Mouse (Mus musculus) liver, embryonic 11.5 days (tissue): ENCODE data around the gene Arl5a. TPM values are rescaled to one million over a fixed set of nuclear protein-coding genes. Genes with fewer than 3 reads are reported as not detected.

Experiments used
- ATAC-seq: fragments of 200-750 bp; cut with Nextera tagmentation; replicated peaks from 2 replicates; pipeline ENCODE4 v1.8.0; 2017; ENCODE audit warnings: moderate number of reproducible peaks, mild to moderate bottlenecking, moderate TSS enrichment, moderate library complexity; ENCODE audit not compliant: low FRiP score
- DNase-seq: peaks from one replicate; pipeline ENCODE4 v3.0.0-alpha.2; 2017; ENCODE audit warnings: low spot score
- H3K27ac ChIP-seq: fragments of 300-500 bp; sonication (generic); 2 replicates; pipeline ENCODE4 v1.5.1; 2014; ENCODE audit warnings: mild to moderate bottlenecking, low read depth, low read length, control low read depth
- H3K27me3 ChIP-seq: fragments of 300-500 bp; sonication (generic); replicated peaks from 2 replicates; pipeline ENCODE4 v1.6.1; 2014; ENCODE audit warnings: low read length, mixed read lengths; ENCODE audit not compliant: control insufficient read depth, insufficient read depth
- H3K36me3 ChIP-seq: fragments of 300-500 bp; sonication (generic); 2 replicates; pipeline ENCODE4 v1.6.1; 2014; ENCODE audit warnings: mild to moderate bottlenecking, low read length, moderate library complexity, mixed read lengths; ENCODE audit not compliant: control insufficient read depth, insufficient read depth
- H3K4me1 ChIP-seq: fragments of 300-500 bp; sonication (generic); replicated peaks from 2 replicates; pipeline ENCODE4 v1.6.1; 2014; ENCODE audit warnings: low read length, mixed read lengths; ENCODE audit not compliant: control insufficient read depth, insufficient read depth
- H3K4me2 ChIP-seq: fragments of 300-500 bp; sonication (generic); 2 replicates; pipeline ENCODE4 v1.6.1; 2014; ENCODE audit warnings: mild to moderate bottlenecking, control low read depth, moderate library complexity
- H3K4me3 ChIP-seq: fragments of 300-500 bp; sonication (generic); 2 replicates; pipeline ENCODE4 v1.5.1; 2014; ENCODE audit warnings: low read depth, low read length, control low read depth
- H3K9ac ChIP-seq: fragments of 300-500 bp; sonication (generic); 2 replicates; pipeline ENCODE4 v1.6.1; 2014; ENCODE audit warnings: low read depth, low read length, control low read depth
- H3K9me3 ChIP-seq: fragments of 300-500 bp; sonication (generic); 2 replicates; pipeline ENCODE4 v1.6.1; 2016; ENCODE audit warnings: low read length, inconsistent platforms, mixed read lengths; ENCODE audit not compliant: control insufficient read depth
- WGBS: fragments of 180-500 bp; shearing (Covaris S2); extraction: QIAGEN DNeasy Blood & Tissue Kit; methylation state at CpG from one replicate; pipeline ENCODE4 v1.1.7; 2014; 5-methylcytosine and 5-hydroxymethylcytosine counted together
- polyA plus RNA-seq: library from polyadenylated mRNA; unstranded; fragments of >200 nt; fragmentation: Nextera tagmentation; extraction: Ambion mirVana; gene quantifications from 2 replicates; pipeline ENCODE4 v1.2.1, GENCODE M21; 2014

Arl5a gene
- polyA plus RNA-seq, 1 experiment from 2014 or later = 71.8 TPM

DNA sequence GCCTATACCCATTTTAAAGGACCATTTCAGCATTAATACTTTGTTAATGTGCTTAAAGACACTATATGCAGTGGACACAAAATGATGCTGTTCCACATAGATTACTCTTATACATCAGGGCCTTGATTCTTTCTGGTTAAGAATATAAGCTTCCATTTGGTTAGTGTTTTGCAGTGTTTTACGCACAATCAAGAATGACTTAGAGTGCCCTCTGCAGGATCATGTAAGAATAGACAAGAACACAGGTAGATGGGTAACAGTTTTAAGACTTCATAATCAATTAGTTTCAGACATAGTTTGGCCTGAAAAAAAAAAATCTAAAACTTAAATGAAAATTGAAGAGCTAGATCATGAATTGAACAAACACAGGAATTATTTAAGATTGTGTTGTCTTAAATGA lies 18.2 kb downstream of the Arl5a start:
- H3K27me3 ChIP-seq = no peaks in the 10 kb centered on the region
- H3K4me2 ChIP-seq = no peak overlapping the region
- H3K4me3 ChIP-seq = no peak overlapping the region
- H3K9ac ChIP-seq = no peak overlapping the region
- DNase-seq (no peak), ATAC-seq (no peak)
- H3K4me1 ChIP-seq = no peaks in the 10 kb centered on the region
- H3K36me3 ChIP-seq = peaks cover 43% of the 10 kb centered on the region
- H3K9me3 ChIP-seq = peaks cover 21% of the 10 kb centered on the region
- WGBS = 93% methylated on average over 1 of the region's 1 CpGs
- no peak overlapping the region for H3K27ac ChIP-seq

DNA sequence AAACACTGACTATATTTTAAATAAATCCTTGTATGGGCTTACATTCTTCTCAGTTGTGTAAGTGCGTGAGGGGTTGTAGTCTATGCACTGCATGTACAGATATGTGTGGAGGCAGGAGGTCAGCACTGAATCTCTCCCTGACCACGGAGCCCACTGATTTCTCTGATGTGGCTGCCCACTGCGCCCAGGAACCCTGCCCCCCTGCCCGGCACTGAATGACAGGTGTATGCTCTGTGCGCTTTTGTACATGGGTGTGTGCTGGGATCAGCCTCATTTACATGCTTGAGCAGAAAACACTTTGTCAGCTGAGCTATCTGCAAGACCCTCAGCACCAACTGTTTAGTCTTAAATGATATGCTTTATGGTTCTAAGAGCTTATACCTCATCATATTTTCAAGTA lies 19.5 kb downstream of the Arl5a start:
- Histone ChIP-seq H3K9me3 (peaks cover 10% of the 10 kb centered on the region), H3K9ac (no peak overlapping the region), H3K4me2 (no peak overlapping the region), H3K27me3 (no peaks in the 10 kb centered on the region), H3K36me3 (peaks cover 35% of the 10 kb centered on the region), H3K4me1 (no peaks in the 10 kb centered on the region), H3K27ac (no peak overlapping the region), H3K4me3 (no peak overlapping the region)
- 95% methylated on average over 5 of the region's 5 CpGs for WGBS
- no peak for ATAC-seq
- DNase-seq = no peak

DNA sequence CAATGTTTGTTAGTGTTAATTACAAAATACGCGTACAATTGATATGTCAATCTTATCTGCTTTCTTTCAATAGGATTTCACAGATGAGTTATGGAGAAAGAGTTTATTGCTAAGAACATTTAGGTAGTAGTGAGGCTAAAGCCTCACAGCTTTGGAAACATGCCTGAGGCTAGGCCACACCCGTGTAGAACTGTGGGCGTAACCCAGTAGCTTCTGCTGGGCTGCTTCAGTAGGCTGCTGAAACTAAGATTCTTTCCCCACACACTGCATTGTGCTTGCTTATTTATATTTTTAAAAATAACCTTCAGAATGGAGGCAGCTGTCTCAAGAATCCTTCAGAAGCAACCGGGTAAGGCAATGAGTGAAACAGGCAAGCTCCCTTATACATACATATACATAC lies 30.2 kb downstream of the Arl5a start:
- DNase-seq (no peak), ATAC-seq (no peak)
- Histone ChIP-seq H3K4me2 (no peak overlapping the region), H3K27me3 (no peaks in the 10 kb centered on the region), H3K36me3 (no peaks in the 10 kb centered on the region), H3K4me3 (no peak overlapping the region), H3K9me3 (no peaks in the 10 kb centered on the region), H3K27ac (no peak overlapping the region), H3K9ac (no peak overlapping the region), H3K4me1 (no peaks in the 10 kb centered on the region)
- WGBS = 82% methylated on average over 5 of the region's 5 CpGs

DNA sequence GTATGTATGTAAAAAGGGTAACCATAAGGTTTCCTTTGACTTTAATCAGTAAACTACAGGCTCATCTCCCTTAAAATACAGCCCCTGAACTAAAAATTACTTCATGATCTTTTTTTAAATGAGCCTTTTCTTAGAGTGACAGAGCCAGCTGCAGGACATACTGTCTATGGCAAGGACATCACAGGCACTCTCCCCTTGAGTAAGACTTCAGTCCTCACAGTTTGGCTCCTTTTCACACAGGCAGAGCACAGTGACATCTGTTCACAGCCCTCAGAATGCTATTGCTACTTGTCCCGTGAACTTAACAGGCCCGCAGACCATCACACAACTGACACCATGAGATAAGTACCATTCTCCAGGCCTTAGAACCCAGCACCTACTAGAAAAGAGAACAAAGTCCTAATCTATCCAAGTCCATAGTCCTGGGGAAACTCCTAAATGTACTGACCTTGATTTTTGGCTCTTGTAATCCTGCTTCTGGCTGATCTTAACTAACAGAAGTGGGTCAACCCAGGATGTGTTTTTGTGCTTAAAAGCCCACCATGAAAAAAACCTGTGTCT lies 34.2 kb downstream of the Arl5a start:
- no peak overlapping the region for H3K9ac ChIP-seq
- no peaks in the 10 kb centered on the region for H3K36me3 ChIP-seq
- 64% methylated on average over 2 of the region's 2 CpGs for WGBS
- no peak for ATAC-seq
- H3K4me2 ChIP-seq = no peak overlapping the region
- H3K27me3 ChIP-seq = no peaks in the 10 kb centered on the region
- H3K4me1 ChIP-seq = no peaks in the 10 kb centered on the region
- H3K4me3 ChIP-seq = no peak overlapping the region
- no peak overlapping the region for H3K27ac ChIP-seq
- no peak for DNase-seq
- H3K9me3 ChIP-seq = no peaks in the 10 kb centered on the region

DNA sequence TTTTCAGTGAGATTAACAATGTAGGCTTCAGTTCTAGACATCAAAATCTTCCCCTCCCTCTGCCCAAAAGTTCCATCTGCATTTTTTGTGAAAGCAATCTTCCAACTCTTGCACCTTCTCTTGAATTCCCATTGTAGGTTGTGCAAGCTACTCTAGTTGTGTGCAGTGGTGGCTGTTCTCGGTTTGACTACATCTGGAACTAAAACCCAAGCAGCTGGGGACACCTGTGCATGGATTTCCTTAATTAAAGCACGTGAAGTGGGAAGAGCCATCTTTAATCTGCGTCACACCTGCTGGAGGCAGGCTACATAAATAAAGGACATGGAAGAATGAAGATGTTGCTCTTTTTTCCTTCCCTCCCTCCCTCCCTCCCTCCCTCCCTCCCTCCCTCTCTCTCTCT lies 34.7 kb downstream of the Arl5a start:
- Histone ChIP-seq H3K4me1 (no peaks in the 10 kb centered on the region), H3K27ac (no peak overlapping the region), H3K9ac (no peak overlapping the region), H3K4me3 (no peak overlapping the region), H3K36me3 (no peaks in the 10 kb centered on the region), H3K9me3 (no peaks in the 10 kb centered on the region), H3K4me2 (no peak overlapping the region), H3K27me3 (no peaks in the 10 kb centered on the region)
- DNase-seq = no peak
- WGBS = 74% methylated on average over 3 of the region's 3 CpGs
- no peak for ATAC-seq

DNA sequence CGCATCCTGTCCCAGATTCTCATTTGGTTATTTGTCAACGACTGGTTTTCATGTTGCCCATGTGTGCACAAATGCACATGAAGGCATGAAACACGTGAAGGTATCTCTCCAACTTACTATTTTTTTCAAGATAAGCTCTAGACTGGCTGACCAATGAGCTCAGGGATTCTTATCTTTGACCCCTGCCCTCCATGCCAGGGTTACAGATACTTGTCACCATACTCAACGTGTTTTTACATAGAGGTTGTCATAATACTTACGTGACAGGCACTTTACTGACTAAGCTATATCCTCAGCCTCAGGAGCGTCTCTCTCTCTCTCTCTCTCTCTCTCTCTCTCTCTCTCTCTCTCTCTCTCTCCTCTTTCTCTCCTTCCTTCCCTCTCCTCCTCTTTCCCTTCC lies 38.2 kb downstream of the Arl5a start:
- Histone ChIP-seq H3K27me3 (no peaks in the 10 kb centered on the region), H3K4me1 (no peaks in the 10 kb centered on the region), H3K9ac (no peak overlapping the region), H3K27ac (no peak overlapping the region), H3K9me3 (no peaks in the 10 kb centered on the region), H3K36me3 (no peaks in the 10 kb centered on the region), H3K4me2 (no peak overlapping the region), H3K4me3 (no peak overlapping the region)
- DNase-seq (no peak), ATAC-seq (no peak)
- WGBS = 64% methylated on average over 6 of the region's 6 CpGs

DNA sequence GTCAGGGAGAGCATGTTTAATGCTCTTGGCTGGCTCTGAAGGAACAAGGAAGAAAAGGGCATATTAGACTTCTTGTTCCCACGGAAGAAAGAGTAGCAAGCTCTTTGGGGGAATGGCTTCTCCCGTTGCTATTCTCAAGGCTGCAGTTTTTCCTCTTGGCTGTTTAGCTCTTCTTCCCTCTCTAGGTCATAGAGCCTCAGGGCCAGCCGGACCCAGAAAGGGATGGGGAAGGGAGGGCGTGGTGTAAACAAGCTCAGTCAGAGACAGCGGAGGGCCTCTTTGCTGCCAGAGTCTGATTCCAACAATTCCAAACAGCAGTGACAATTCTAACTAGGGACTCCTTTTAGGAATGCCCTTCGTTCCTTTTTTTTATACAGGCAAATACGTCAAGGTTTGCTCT lies 38.7 kb downstream of the Arl5a start:
- DNase-seq (no peak), ATAC-seq (no peak)
- Histone ChIP-seq H3K27me3 (no peaks in the 10 kb centered on the region), H3K36me3 (no peaks in the 10 kb centered on the region), H3K9me3 (no peaks in the 10 kb centered on the region), H3K4me3 (no peak overlapping the region), H3K9ac (no peak overlapping the region), H3K4me1 (no peaks in the 10 kb centered on the region), H3K27ac (no peak overlapping the region), H3K4me2 (peak overlapping the region; percentile 10; the same call in 1 of the 2 replicates)
- WGBS = 52% methylated on average over 7 of the region's 7 CpGs

DNA sequence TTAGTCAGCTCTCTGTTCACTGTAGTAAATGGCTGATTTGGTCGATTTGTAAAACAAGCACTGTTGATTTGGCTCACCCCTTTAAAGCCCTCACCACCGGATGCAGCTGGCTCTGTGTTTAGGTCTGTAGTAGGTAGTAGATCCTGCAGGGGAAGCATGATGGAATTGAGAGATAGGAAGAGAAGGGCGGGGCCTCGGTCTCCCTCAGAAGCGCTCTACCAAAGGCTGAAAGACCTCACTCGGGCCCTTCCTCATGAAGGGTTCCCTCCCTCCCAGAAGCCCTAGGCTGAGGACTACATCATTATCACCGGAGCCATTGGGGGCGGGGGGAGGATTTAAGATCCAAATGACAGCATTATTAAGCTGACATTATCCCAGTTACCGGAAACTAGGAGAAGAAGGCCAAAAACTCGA lies 45.8 kb downstream of the Arl5a start:
- 47% methylated on average over 10 of the region's 10 CpGs for WGBS
- peak overlapping the region; percentile 25; the same call in 1 of the 2 replicates for H3K27ac ChIP-seq
- ATAC-seq (peak; percentile 86), DNase-seq (peak; percentile 36)
- no peaks in the 10 kb centered on the region for H3K27me3 ChIP-seq
- H3K9me3 ChIP-seq = no peaks in the 10 kb centered on the region
- no peaks in the 10 kb centered on the region; the same call in 1 of the 2 replicates for H3K4me1 ChIP-seq
- H3K4me3 ChIP-seq = peak overlapping the region; percentile 39
- H3K36me3 ChIP-seq = no peaks in the 10 kb centered on the region
- H3K9ac ChIP-seq = no peak overlapping the region
- H3K4me2 ChIP-seq = peak overlapping the region; percentile 64

DNA sequence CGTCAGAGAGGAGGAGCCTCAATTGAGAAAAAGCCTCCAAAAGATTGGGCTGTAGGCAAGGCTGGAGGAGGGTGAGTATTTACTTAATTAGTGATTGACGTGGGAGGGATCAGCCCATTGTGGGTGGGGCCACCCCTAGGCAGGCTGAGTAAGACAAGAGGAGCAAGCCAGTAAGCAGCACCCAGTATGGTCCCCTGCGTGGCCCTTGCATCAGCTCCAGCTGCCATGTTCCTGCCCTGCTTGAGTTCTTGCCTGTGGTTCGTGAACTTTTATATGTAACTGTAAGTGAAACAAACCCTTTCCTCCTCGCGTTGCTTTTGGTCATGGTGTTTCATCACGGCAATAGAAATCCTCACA lies 46.3 kb downstream of the Arl5a start, which contains the start of gene Neb:
Gene Neb, minus strand, starts transcription at position 27 of the 357 bp plus-strand sequence.
- H3K36me3 ChIP-seq = no peaks in the 10 kb centered on the region
- peak within 1 kb of the TSS; percentile 25; the same call in 1 of the 2 replicates for H3K27ac ChIP-seq
- no peaks in the 10 kb centered on the region for H3K9me3 ChIP-seq
- H3K4me2 ChIP-seq = peak within 1 kb of the TSS; percentile 64
- peak; percentile 52 for DNase-seq
- H3K9ac ChIP-seq = no peak within 1 kb of the TSS
- 37% methylated on average over 7 of the region's 7 CpGs for WGBS
- no peaks in the 10 kb centered on the region for H3K27me3 ChIP-seq
- H3K4me1 ChIP-seq = no peaks in the 10 kb centered on the region; the same call in 1 of the 2 replicates
- ATAC-seq = peak; percentile 98
- peak within 1 kb of the TSS; percentile 39 for H3K4me3 ChIP-seq
